Mouse (Mus musculus) CH12.LX (cell line): ENCODE measurements around the gene Gm49425. TPM values are rescaled to one million over a fixed set of nuclear protein-coding genes. Genes with fewer than 3 reads are reported as not detected.

Experiments used
- DNase-seq: peaks from one replicate; pipeline ENCODE4 v3.0.0-alpha.2; 2013; ENCODE audit errors: extremely low read depth
- H3K27ac ChIP-seq: 2 replicates; pipeline ENCODE4 v1.5.1; 2012; ENCODE audit warnings: low read depth, mild to moderate bottlenecking, control low read depth, moderate library complexity; ENCODE audit not compliant: insufficient read depth
- H3K27me3 ChIP-seq: replicated peaks from 2 replicates; pipeline ENCODE3; 2012; ENCODE audit warnings: inconsistent platforms
- H3K36me3 ChIP-seq, 2 experiments: replicated peaks in 1 of 2; 2 replicates each; pipeline versions ENCODE3 to v1.6.1; 2012; ENCODE audit warnings: inconsistent platforms in 1 of 2, low read length in 1 of 2, mild to moderate bottlenecking in 1 of 2, mixed read lengths in 1 of 2, moderate library complexity in 1 of 2; ENCODE audit not compliant: control insufficient read depth in 1 of 2, insufficient read depth in 1 of 2
- H3K4me1 ChIP-seq, 2 experiments: 2 replicates each; pipeline ENCODE4 v1.6.1; 2012; ENCODE audit warnings: inconsistent platforms in 1 of 2, moderate library complexity in 1 of 2; ENCODE audit not compliant: insufficient read depth in 2 of 2, control insufficient read depth in 1 of 2
- H3K4me2 ChIP-seq: 2 replicates; pipeline ENCODE4 v1.6.1; 2012; ENCODE audit warnings: low read depth, mild to moderate bottlenecking, control low read depth; ENCODE audit not compliant: poor library complexity, insufficient read depth, severe bottlenecking
- H3K4me3 ChIP-seq, 3 experiments: fragments of 150-350 bp in 1 of 3; sonication (generic) in 1 of 3; replicated peaks in 1 of 3; 2 replicates each; pipeline versions ENCODE3 to v1.5.1; 2011 to 2012; ENCODE audit warnings: low read depth in 2 of 3, low read length in 2 of 3, mild to moderate bottlenecking in 2 of 3, moderate library complexity in 2 of 3, control low read depth in 1 of 3, improper control_type of control experiment in 1 of 3, inconsistent platforms in 1 of 3, mixed read lengths in 1 of 3; ENCODE audit not compliant: poor library complexity in 1 of 3
- H3K79me2 ChIP-seq: replicated peaks from 2 replicates; pipeline ENCODE4 v1.6.1; 2012; ENCODE audit warnings: mild to moderate bottlenecking, moderate library complexity; ENCODE audit not compliant: control insufficient read depth, poor library complexity, insufficient read depth, severe bottlenecking; ENCODE audit errors: extremely low read depth
- H3K9ac ChIP-seq: 2 replicates; pipeline ENCODE4 v1.6.1; 2012; ENCODE audit warnings: low read depth, mild to moderate bottlenecking, control low read depth, moderate library complexity; ENCODE audit not compliant: insufficient read depth
- H3K9me3 ChIP-seq: replicated peaks from 2 replicates; pipeline ENCODE3; 2012; ENCODE audit warnings: low read length, inconsistent platforms, mixed read lengths
- CTCF ChIP-seq, 2 experiments: IDR thresholded peaks in 1 of 2; conservative IDR thresholded peaks in 1 of 2; 2 replicates each; pipeline ENCODE4 v1.5.1; 2011 to 2012; ENCODE audit warnings: low read depth in 2 of 2, low read length in 2 of 2, improper control_type of control experiment in 1 of 2, inconsistent platforms in 1 of 2, mild to moderate bottlenecking in 1 of 2, moderate library complexity in 1 of 2
- EP300 ChIP-seq: IDR thresholded peaks from 2 replicates; pipeline ENCODE4 v1.6.1; 2011; ENCODE audit warnings: low read length, improper control_type of control experiment
- ETS1 ChIP-seq: conservative IDR thresholded peaks from 2 replicates; pipeline ENCODE4 v1.6.1; 2012; ENCODE audit warnings: low read depth, mild to moderate bottlenecking, inconsistent platforms, low read length, improper control_type of control experiment, moderate library complexity
- HCFC1 ChIP-seq: IDR thresholded peaks from 2 replicates; pipeline ENCODE4 v1.6.1; 2012; ENCODE audit warnings: low read depth, mild to moderate bottlenecking, inconsistent platforms, low read length, improper control_type of control experiment
- IRF4 ChIP-seq: IDR thresholded peaks from 2 replicates; pipeline ENCODE4 v1.6.1; 2014; ENCODE audit warnings: low read depth, mild to moderate bottlenecking, inconsistent platforms, low read length, improper control_type of control experiment
- JUN ChIP-seq: IDR thresholded peaks from 2 replicates; pipeline ENCODE4 v1.6.1; 2011; ENCODE audit warnings: low read depth, mild to moderate bottlenecking, low read length, improper control_type of control experiment, moderate library complexity; ENCODE audit not compliant: insufficient read depth
- MAFK ChIP-seq: IDR thresholded peaks from 2 replicates; pipeline ENCODE4 v1.6.1; 2011; ENCODE audit warnings: low read length, improper control_type of control experiment; ENCODE audit not compliant: insufficient replicate concordance
- MAZ ChIP-seq: IDR thresholded peaks from 2 replicates; pipeline ENCODE4 v1.6.1; 2012; ENCODE audit warnings: low read depth, mild to moderate bottlenecking, inconsistent platforms, low read length, improper control_type of control experiment, moderate library complexity
- MXI1 ChIP-seq: IDR thresholded peaks from 2 replicates; pipeline ENCODE4 v1.6.1; 2011; ENCODE audit warnings: mild to moderate bottlenecking, low read depth, low read length, improper control_type of control experiment
- NELFE ChIP-seq: IDR thresholded peaks from 2 replicates; pipeline ENCODE4 v1.6.1; 2011; ENCODE audit warnings: low read depth, low read length, improper control_type of control experiment
- NRF1 ChIP-seq: IDR thresholded peaks from 2 replicates; pipeline ENCODE4 v1.6.1; 2014; ENCODE audit warnings: low read depth, mild to moderate bottlenecking, inconsistent platforms, low read length, improper control_type of control experiment, moderate library complexity
- PAX5 ChIP-seq: IDR thresholded peaks from 2 replicates; pipeline ENCODE4 v1.6.1; 2012; ENCODE audit warnings: low read length, inconsistent platforms, mixed read lengths
- POLR2AphosphoS2 ChIP-seq: IDR thresholded peaks from 2 replicates; pipeline ENCODE4 v1.6.1; 2011; ENCODE audit warnings: low read depth, low read length, improper control_type of control experiment
- RAD21 ChIP-seq: IDR thresholded peaks from 2 replicates; pipeline ENCODE4 v1.6.1; 2011; ENCODE audit warnings: low read depth, mild to moderate bottlenecking, low read length, improper control_type of control experiment, moderate library complexity
- SMC3 ChIP-seq: IDR thresholded peaks from 2 replicates; pipeline ENCODE4 v1.6.1; 2011; ENCODE audit warnings: low read depth, low read length, improper control_type of control experiment
- TBP ChIP-seq: conservative IDR thresholded peaks from 2 replicates; pipeline ENCODE4 v1.6.1; 2011; ENCODE audit warnings: low read depth, low read length, improper control_type of control experiment
- TCF12 ChIP-seq: IDR thresholded peaks from 2 replicates; pipeline ENCODE4 v1.6.1; 2014; ENCODE audit warnings: low read depth, mild to moderate bottlenecking, inconsistent platforms, low read length, improper control_type of control experiment
- USF1 ChIP-seq: IDR thresholded peaks from 2 replicates; pipeline ENCODE4 v1.6.1; 2014; ENCODE audit warnings: low read depth, mild to moderate bottlenecking, inconsistent platforms, low read length, improper control_type of control experiment
- ZKSCAN1 ChIP-seq: IDR thresholded peaks from 2 replicates; pipeline ENCODE4 v1.6.1; 2012; ENCODE audit warnings: low read depth, inconsistent platforms, low read length, improper control_type of control experiment, borderline replicate concordance
- ZMIZ1 ChIP-seq: IDR thresholded peaks from 2 replicates; pipeline ENCODE4 v1.6.1; 2012; ENCODE audit warnings: low read depth, mild to moderate bottlenecking, inconsistent platforms, low read length, improper control_type of control experiment
- ZNF384 ChIP-seq: IDR thresholded peaks from 2 replicates; pipeline ENCODE4 v1.6.1; 2012; ENCODE audit warnings: low read depth, low read length, improper control_type of control experiment, inconsistent platforms
- dilution Hi-C: fragments of 300-500 bp; cut with MboI; formaldehyde crosslinking; loops from 2 replicates; pipeline ENCODE4 v1.14.3; 2020; ENCODE audit warnings: low sequenced_read_pairs; ENCODE audit not compliant: extremely low pct_unique_long_range_greater_than_20kb, extremely low pct_ligation_motif_present
- in situ Hi-C: fragments of 300-500 bp; cut with MboI; formaldehyde crosslinking; loops from 3 replicates; pipeline ENCODE4 v1.14.3; 2019; ENCODE audit warnings: low sequenced_read_pairs, low pct_ligation_motif_present, low pct_unique_long_range_greater_than_20kb, mixed read lengths
- polyA plus RNA-seq: library from polyadenylated mRNA; unstranded; fragments of >175 nt; gene quantifications from 2 replicates; pipeline ENCODE4 v1.2.1, GENCODE M21; 2012; ENCODE audit warnings: low read depth; ENCODE audit not compliant: insufficient read length
- total RNA-seq, 2 experiments: library from RNA; depleted of rRNA; stranded (reverse); fragments of 300-350 nt in 1 of 2; fragments of >200 nt in 1 of 2; gene quantifications; 2 replicates each; pipeline ENCODE4 v1.2.3; 2012 to 2014

The Gm49425 gene
- total and polyA plus RNA-seq, 3 experiments = not detected

DNA sequence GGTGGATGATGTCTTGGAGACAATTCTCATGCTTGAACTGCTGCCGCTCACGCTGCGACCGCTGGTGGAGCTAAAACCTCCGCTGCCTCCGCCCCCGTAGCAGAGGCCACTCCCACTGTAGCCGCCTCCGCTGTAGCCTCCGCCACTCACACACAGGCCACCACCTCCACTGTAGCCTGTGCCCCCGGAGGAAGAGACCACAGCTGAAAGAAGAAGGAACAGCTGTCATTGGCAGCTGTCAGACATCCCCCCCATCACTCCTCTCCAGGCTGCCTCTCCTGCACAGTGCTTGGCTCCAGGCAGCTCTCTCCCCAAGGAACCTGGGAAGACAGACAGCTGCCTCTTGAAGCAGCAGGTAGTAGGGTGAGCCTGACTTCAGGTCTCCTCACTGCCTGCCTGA is 36.1 kb upstream of the Gm49425 start:
- Histone ChIP-seq H3K9me3 (no peaks in the 10 kb centered on the region), H3K4me3 (no peak overlapping the region), H3K27ac (no peak overlapping the region), H3K79me2 (no peaks in the 10 kb centered on the region), H3K27me3 (peaks cover 98% of the 10 kb centered on the region), H3K36me3 (no peaks in the 10 kb centered on the region), H3K4me2 (0 out of 2 replicates have a peak overlapping the region, but pooled peaks have one; percentile 25), H3K4me1 (peaks cover 2 to 4% of the 10 kb centered on the region in 2 experiments; a peak in 1 of 4 replicates), H3K9ac (no peak overlapping the region)
- dilution Hi-C loops (no loop called here), in situ Hi-C loops (no loop called here)
- TF ChIP-seq HCFC1 (no peak), ZNF384 (no peak), CTCF (conservative IDR thresholded peaks at IDR 0.05 in 1 of 2, IDR thresholded peaks at IDR 0.05 in 1 of 2; ENCODE audit: low read depth in 2 of 2, low read length in 2 of 2) (peak in 1 of 2 experiments; percentile 2; a peak in 1 of 4 replicates)
- peak; percentile 12 for DNase-seq

DNA sequence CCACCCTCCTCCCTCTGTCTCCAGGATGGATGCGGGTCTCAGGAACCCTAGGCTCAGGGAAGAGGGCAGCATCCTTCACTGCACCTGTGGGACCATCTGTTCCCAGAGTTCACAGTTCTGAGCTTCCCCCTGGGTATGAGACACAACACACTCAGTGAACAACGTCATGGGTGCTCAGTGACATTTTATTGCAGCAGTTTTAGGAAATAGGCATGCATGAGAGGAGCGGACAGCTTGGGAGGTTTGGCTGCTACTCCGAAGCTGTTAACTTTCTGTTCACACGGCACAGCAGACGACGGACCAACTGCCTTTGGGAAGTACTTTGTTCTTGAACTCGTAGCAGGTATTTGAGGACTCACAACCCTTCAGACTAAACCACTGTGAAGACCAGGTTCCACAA is 35.1 kb upstream of the Gm49425 start:
- Histone ChIP-seq H3K4me1 (peaks cover 2 to 4% of the 10 kb centered on the region in 2 experiments; a peak in 1 of 4 replicates), H3K4me3 (no peak overlapping the region), H3K27me3 (peaks cover 98% of the 10 kb centered on the region), H3K9me3 (no peaks in the 10 kb centered on the region), H3K27ac (no peak overlapping the region), H3K4me2 (no peak overlapping the region), H3K9ac (no peak overlapping the region), H3K36me3 (no peaks in the 10 kb centered on the region), H3K79me2 (no peaks in the 10 kb centered on the region)
- in situ Hi-C loops (no loop called here), dilution Hi-C loops (no loop called here)
- DNase-seq = no peak
- TF ChIP-seq USF1 (no peak), NRF1 (no peak)

DNA sequence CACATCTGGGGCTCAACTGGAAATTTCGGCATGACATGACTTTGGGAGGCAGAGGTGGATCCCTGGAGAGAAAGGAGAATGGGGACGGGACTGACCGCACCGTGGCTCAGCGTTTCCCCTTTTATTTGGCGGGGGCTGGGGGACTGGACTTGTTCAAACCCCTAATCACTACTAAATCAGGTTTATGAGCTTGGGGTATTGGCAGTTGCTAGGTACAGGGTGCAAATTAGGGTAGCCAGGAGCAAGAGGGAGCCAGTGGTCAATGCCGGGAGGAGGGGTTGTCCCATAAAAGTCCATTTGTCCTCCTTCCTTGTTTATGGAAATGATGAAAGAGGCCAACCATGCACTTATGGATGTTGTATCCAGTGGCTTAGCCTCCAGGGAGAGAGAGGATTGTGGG is 33.5 kb upstream of the Gm49425 start, which contains the start of gene Krt82:
Krt82 (minus strand) TSS at position 101 of the 400 bp plus-strand sequence.
- dilution Hi-C loops (no loop called here), in situ Hi-C loops (no loop called here)

More for the DNA sequence above, 33.5 kb upstream of the Gm49425 start, which contains the start of gene Krt82:
- H3K36me3 ChIP-seq = no peaks in the 10 kb centered on the region
- H3K27ac ChIP-seq = no peak within 1 kb of the TSS
- H3K9me3 ChIP-seq = no peaks in the 10 kb centered on the region
- no peak within 1 kb of the TSS for H3K9ac ChIP-seq
- no peak within 1 kb of the TSS for H3K4me2 ChIP-seq
- no peak for DNase-seq
- no peak within 1 kb of the TSS for H3K4me3 ChIP-seq
- TF ChIP-seq MXI1 = no peak
- TF ChIP-seq CTCF (conservative IDR thresholded peaks at IDR 0.05 in 1 of 2, IDR thresholded peaks at IDR 0.05 in 1 of 2; ENCODE audit: low read depth in 2 of 2, low read length in 2 of 2) = no peak
- TF ChIP-seq ZKSCAN1 = no peak
- no peak for TF ChIP-seq NELFE
- no peak for TF ChIP-seq JUN
- TF ChIP-seq RAD21 = no peak
- TF ChIP-seq TCF12 = no peak
- no peak for TF ChIP-seq EP300
- no peak for TF ChIP-seq HCFC1
- TF ChIP-seq PAX5 = no peak
- no peak for TF ChIP-seq MAZ
- no peak for TF ChIP-seq IRF4
- TF ChIP-seq POLR2AphosphoS2 = no peak
- TF ChIP-seq ETS1 = no peak
- no peak for TF ChIP-seq TBP
- no peak for TF ChIP-seq ZNF384
- TF ChIP-seq MAFK = no peak
- no peak for TF ChIP-seq NRF1
- no peak for TF ChIP-seq ZMIZ1
- no peak for TF ChIP-seq SMC3
- H3K27me3 ChIP-seq = peaks cover 98% of the 10 kb centered on the region
- peaks cover 2 to 4% of the 10 kb centered on the region in 2 experiments; a peak in 1 of 4 replicates for H3K4me1 ChIP-seq
- no peaks in the 10 kb centered on the region for H3K79me2 ChIP-seq
